Mouse (Mus musculus) lung, adult 2 months (tissue): ENCODE measurements around the gene Ttc7. TPM values are rescaled to one million over a fixed set of nuclear protein-coding genes. Genes with fewer than 3 reads are reported as not detected.
"Not testable (repeated sequence)": the region's sequence is repeated elsewhere in the genome, so short reads cannot be mapped to it uniquely, and the experiment has no call there.

Experiments
- DNase-seq: peaks from one replicate; pipeline ENCODE4 v3.0.0; 2022
- H3K4me1 ChIP-seq: fragments of 200-500 bp; 2 replicates; pipeline ENCODE4 v1.6.1; 2011; ENCODE audit warnings: low read length; ENCODE audit not compliant: control insufficient read depth, insufficient read depth
- H3K4me3 ChIP-seq: fragments of 200-500 bp; replicated peaks from 2 replicates; pipeline ENCODE3; 2011; ENCODE audit warnings: low read depth, mild to moderate bottlenecking, control low read depth, low read length; ENCODE audit errors: extremely low read depth
- CTCF ChIP-seq: fragments of 200-500 bp; IDR thresholded peaks from 2 replicates; pipeline ENCODE4 v1.5.1; 2011; ENCODE audit warnings: mild to moderate bottlenecking, low read length, control low read depth; ENCODE audit not compliant: insufficient read depth
- POLR2A ChIP-seq: fragments of 200-500 bp; IDR thresholded peaks from 2 replicates; pipeline ENCODE4 v1.6.1; 2011; ENCODE audit warnings: low read depth, mild to moderate bottlenecking, control low read depth, low read length, borderline replicate concordance; ENCODE audit errors: extremely low read depth
- WGBS: fragments of 180-500 bp; shearing (Covaris S2); methylation state at CpG from one replicate; pipeline ENCODE4 v1.1.7; 2018; 5-methylcytosine and 5-hydroxymethylcytosine counted together
- polyA plus RNA-seq: library from polyadenylated mRNA; depleted of rRNA; stranded (reverse); fragments of >200 nt; gene quantifications from 2 replicates; pipeline ENCODE4 v1.2.3, GENCODE M21; 2012

Ttc7 gene
- polyA plus RNA-seq, 1 experiment, result 78.4 TPM

DNA sequence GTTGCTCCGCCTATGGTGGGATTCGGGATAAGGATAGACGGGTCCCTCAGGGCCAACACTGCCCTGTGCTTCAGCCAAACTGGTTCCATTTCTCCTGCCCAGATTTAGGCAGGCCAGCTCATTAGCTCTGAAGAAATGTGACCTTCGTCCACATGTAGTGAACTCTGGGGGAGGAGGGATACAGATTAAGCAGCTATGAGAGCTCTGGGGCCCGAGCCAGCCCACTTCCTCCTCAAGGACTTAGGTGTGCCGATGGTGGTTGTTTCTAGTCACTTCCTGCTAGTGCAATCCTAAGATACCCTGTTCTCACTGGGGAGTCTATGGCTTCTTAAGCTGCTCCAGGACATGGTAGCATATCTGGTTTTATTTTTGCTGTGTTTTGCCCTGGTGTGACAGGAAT lies 16.3 kb downstream of the Ttc7 start:
- peak; percentile 67 for DNase-seq
- TF ChIP-seq POLR2A (no peak), CTCF (no peak)
- H3K4me3 ChIP-seq, result no peak overlapping the region
- WGBS, result 37% methylated on average over 6 of the region's 6 CpGs
- peaks cover 9% of the 10 kb centered on the region for H3K4me1 ChIP-seq

DNA sequence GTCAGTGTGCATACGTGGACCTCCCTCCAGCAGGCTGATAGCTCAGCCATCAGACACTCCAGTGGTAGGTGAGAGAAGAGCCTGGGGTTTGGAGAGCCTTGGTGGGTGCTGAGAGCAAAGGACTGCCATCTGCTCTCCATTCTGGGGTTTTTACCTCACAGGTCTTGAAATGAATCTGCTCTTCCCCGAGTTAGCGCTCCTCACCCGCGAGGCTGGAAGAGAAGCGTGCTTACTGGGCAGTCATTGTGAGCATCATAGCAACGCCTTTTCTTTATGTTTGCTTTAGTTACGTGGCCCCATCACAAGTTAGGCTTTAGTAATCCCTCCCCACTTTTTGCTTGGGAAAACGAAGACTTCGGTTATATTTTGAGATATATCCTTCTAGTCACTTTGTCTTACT lies 17.7 kb downstream of the Ttc7 start:
- TF ChIP-seq CTCF (no peak), POLR2A (no peak)
- DNase-seq, result no peak
- no peak overlapping the region for H3K4me3 ChIP-seq
- WGBS, result 79% methylated on average over 10 of the region's 10 CpGs
- peaks cover 16% of the 10 kb centered on the region for H3K4me1 ChIP-seq

DNA sequence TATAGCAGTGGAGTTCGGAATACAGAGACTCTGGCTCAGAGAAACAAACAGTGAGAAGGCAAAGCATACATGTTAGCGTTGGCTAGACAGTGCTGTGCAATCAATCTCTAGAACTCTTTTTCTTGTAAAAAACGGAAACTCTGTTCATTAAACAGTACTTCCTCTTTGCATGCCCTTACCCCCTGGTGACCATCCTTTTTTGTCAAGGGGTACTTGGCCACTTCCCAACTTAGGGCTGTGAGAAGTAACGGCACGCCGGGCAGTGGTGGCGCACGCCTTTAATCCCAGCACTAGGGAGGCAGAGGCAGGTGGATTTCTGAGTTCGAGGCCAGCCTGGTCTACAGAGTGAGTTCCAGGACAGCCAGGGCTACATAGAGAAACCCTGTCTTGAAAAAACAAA lies 18.9 kb downstream of the Ttc7 start:
- H3K4me3 ChIP-seq, DNase-seq: not testable (repeated sequence)
- whole genome bisulfite sequencing, result 67% methylated on average over 9 of the region's 9 CpGs
- peaks cover 19% of the 10 kb centered on the region for H3K4me1 ChIP-seq

DNA sequence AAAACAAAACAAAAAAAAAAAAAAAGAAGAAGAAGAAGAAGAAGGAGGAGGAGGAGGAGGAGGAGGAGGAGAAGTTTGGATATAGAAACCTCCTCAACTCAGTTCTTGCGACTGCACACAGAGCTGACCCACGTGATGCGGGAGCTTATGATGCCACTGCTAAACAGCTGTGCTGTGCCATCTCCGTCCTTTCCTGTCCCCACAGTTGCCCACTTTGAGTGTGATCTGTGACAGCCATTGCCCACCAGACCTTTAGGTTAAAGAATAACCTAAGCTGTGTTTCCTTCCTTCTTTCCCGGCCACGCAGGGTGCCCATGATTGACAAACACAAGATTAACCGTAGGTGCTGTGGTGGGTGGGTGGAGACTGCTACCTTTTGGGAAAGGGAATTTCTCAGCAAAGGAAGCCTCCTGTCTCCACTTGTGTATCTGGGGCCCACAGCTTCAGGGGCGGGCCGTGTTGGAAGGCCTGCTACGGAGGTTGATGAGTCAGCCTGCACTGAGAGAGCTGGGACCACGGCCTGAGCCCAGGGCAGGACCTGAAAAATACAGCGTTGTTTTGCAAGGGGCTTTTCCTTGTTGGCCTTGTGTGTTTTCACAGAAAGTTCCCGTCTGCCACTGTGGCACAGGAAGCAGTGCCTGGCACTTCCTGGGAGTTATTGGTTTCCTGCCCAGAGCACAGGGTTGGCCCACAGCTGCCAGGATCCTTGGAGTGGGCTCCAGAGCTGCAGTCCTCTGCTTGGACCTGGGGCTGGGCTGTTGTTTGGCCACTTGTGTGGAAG lies 19.5 kb downstream of the Ttc7 start:
- Histone ChIP-seq H3K4me3 (no peak overlapping the region), H3K4me1 (peaks cover 20% of the 10 kb centered on the region)
- DNase-seq, result no peak
- TF ChIP-seq POLR2A (no peak), CTCF (no peak)
- 40% methylated on average over 13 of the region's 13 CpGs for WGBS

DNA sequence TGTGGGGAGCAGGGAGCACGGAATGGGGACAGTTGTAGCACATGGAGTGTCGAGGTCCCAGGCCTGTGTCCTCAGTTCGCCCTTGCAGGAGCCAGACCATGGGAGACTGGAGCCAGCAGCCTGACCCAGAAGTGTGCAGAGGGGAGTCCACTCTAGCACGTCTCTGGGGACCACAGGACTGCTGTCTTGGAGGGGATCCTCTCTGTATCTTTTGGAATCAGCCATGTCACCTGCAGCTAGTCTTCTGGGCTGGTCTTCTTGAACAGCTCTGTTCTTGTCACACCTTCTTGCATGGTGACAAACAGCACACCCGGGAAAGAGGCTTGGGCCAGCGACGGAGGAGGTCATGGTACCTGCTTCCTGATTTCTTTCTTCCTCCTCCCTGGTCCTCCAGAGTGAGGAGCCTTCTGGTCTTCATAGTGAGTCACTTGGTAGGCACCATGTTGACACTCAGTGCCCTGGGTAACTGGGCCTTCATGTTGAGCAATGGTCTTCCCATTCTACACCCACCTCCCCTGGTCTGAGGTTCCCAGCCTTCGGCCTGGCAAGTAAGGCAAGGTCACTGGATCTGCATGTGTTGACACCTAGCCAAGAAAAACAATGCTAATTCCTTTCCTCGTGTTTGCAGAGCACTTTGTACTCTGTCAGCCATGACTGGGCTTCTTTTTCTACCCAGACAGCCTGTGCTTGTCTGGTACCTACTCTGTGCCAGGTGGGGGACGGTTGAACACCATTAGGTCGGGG lies 21.6 kb downstream of the Ttc7 start:
- TF ChIP-seq CTCF, result no peak
- no peak for TF ChIP-seq POLR2A
- H3K4me1 ChIP-seq, result peaks cover 20% of the 10 kb centered on the region
- DNase-seq, result peak; percentile 42
- WGBS, result 68% methylated on average over 11 of the region's 11 CpGs
- no peak overlapping the region for H3K4me3 ChIP-seq

DNA sequence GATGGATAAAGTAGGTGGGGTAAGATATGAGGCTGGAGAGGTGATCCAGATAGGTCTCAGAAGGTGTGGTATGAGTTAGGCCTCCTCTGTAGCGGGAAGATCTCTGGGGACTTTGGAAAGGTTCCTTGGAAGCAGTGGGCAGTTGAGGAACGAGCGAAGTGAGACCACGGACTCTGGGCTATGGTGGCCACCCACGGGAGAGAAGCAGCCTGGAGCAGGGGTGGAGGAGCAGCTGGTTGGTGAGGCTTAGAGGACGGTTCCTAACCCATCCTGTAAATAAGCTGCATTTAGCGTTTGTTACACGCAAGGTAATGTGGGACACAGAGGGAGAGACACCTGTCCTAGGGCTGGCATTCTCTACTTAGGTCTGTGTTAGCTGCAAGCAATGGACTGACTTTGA lies 22.4 kb downstream of the Ttc7 start:
- WGBS, result 91% methylated on average over 8 of the region's 8 CpGs
- no peak overlapping the region for H3K4me3 ChIP-seq
- no peak for TF ChIP-seq POLR2A
- H3K4me1 ChIP-seq, result peaks cover 20% of the 10 kb centered on the region
- no peak for DNase-seq

DNA sequence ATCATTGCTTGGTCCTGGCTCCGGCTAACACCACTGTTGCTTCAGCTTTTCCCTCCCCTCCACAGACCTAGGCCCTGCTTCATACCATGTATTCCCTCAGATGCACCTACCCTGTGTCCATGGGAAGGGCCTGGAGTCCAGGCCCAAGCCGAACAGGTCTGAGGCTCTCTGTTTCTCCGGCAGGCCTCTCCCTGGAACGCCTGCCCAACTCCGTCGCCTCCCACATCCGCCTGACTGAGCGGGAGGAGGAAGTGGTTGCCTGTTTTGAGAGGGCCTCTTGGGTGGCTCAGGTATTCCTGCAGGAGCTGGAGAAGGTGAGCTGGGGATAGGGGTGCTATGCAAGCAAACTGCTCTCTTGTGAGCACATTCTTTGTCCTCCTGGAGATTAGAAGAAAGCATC lies 24.1 kb downstream of the Ttc7 start:
- DNase-seq, result peak; percentile 61
- TF ChIP-seq POLR2A, result peak; percentile 34; the same call in 1 of the 2 replicates
- TF ChIP-seq CTCF, result no peak
- H3K4me3 ChIP-seq, result peak overlapping the region; percentile 52
- H3K4me1 ChIP-seq, result peaks cover 20% of the 10 kb centered on the region
- WGBS, result 56% methylated on average over 8 of the region's 8 CpGs

DNA sequence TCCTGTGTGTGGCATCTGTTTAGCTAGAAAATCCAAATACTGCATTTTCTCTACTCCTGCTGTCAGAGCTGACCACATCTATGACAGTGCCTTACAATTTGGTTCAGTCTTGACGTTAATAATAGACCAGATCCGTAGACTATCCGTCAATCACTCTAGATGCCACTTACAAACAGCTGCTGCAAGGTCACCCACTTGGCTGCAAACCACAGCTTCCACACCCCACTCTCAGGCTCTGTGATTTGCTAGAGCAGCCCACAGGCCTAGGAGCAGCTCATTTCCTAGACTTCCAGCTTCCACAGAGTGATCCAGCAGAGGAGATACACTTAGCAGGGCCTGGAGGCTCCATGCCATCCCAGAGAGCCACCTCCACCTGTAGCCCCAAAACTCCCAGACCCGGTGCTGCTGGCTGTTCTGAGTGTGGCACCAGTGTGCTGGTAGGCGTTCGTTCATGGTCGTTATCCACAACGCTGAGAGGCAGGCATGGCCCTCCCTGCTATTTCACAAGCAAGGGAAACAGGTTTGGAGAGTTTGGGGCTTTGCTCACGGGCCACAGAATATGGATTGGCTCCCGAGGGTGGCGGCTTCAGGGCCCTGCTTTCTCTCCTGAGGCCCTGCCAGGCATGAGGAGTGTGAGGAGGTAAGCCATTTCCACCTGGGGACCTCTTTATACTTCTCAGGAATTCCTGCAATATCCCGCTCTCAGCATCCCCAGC lies 26.5 kb downstream of the Ttc7 start:
- no peak for DNase-seq
- H3K4me3 ChIP-seq, result no peak overlapping the region
- TF ChIP-seq POLR2A (no peak), CTCF (no peak)
- 68% methylated on average over 12 of the region's 12 CpGs for whole genome bisulfite sequencing
- H3K4me1 ChIP-seq, result peaks cover 14% of the 10 kb centered on the region

DNA sequence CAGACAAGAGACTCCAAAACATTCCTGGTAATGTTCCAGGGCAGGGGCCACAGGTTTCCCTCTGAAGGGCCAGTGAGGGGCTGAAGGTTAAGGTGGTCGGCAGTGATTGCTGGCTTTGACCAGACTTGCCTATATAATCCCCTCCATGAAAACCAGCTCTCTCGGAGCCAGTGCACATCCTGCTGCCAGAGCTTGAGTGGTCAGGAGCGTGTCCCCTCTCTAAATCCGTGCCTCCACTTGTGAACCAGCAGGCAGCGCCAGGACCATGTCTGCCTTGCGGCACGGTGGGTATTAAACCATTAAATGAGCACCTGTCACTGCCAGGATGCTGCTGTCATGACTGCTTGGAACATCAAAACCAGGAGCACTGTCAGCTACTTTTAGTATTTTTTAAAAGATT lies 27.8 kb downstream of the Ttc7 start:
- TF ChIP-seq POLR2A (no peak), CTCF (no peak)
- Histone ChIP-seq H3K4me1 (peaks cover 15% of the 10 kb centered on the region), H3K4me3 (no peak overlapping the region)
- DNase-seq, result no peak
- 87% methylated on average over 7 of the region's 7 CpGs for WGBS

DNA sequence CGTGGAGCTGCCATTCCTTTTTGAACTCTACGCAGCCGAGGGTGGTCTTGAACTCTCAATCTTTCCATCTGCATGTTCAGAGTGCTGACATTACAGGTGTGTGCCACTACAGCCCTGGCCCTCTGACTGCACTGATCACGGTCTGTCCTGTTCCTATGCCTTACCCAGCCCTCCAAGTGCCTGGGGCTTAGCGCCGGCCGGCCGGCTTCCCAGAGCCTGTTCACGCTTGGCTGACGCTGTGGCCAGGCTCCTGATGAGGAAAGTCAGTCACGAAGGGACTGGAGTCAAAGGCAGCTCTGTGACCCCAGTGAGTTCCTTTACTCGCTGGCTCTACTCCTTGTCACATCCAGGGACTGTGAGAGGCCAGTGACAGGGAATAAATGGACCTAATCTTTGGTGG lies 29.7 kb downstream of the Ttc7 start:
- no peak for TF ChIP-seq POLR2A
- no peak for TF ChIP-seq CTCF
- peaks cover 12% of the 10 kb centered on the region; the same call in 1 of the 2 replicates for H3K4me1 ChIP-seq
- no peak overlapping the region for H3K4me3 ChIP-seq
- 70% methylated on average over 12 of the region's 12 CpGs for WGBS
- no peak for DNase-seq
